Mouse (Mus musculus): ENCODE data around the gene Stx18.

Gene Stx18

DNA sequence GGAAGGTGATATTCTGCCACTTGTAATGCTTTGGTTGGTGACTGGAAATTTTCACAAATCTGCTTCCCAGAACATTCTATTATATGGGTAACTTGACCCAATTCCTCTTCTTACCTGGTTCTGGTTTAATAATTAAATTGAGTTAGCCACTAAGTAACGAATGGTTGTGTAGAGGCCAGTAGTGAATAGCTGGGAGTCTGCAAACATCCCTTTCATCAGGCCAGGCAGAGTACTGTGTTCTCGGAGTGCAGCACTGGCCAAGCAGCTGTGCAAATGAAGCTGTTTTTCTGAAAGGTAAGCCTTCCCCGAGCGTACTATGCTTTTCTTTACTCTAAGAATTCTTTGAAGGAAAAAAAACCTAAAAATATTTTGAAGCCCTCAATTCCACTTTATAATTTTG lies 37.8 kb downstream of the Stx18 start:
- in situ Hi-C loops (cut with MboI; ENCODE audit: unreplicated experiment in 2 of 2) = loop anchor here (25.0 kb wide), 3 partner anchors 314 to 1139 kb away; no protein-coding TSS in a partner anchor

DNA sequence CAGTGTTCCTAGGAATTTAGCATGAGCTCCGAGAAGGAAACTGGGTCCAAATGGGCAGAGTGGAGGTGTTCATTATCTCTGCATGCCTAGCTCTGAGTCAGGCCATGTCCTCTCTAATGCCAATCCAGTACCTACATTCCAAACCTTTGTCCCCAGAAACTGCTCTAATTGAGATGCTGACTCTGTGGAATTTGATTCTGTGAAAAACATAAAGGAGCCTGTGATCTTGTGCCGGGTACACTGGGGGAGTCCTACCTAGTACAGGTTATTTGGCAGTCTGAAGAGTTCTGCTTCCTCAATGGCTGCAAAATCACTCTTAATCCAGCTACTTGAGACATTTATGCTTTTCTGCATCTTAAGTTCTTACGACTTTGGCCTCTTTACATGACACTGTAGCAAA lies 40.0 kb downstream of the Stx18 start:
- in situ Hi-C loops (cut with MboI; ENCODE audit: unreplicated experiment in 2 of 2) = loop anchor here (25.0 kb wide), 3 partner anchors 316 to 1141 kb away; no protein-coding TSS in a partner anchor

DNA sequence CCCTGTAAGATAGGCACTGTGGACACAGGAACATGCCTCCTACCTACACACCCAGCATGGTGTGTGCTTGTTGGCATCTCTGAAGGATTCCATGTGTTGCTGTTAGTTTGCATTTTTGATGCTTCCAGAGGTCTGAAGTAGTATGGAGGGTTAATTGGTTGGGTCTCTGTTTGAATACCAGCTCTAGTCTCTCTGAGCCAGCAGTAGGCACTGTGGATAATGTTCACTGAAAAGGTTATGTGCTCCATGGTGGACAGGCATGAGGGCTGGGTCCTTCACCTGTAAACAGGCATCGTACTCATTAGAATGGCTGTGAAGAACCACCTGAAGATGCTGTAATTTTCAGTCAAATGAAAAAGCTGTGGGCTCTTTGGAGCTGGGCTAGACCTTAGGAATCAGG lies 41.9 kb downstream of the Stx18 start:
- in situ Hi-C loops (cut with MboI; ENCODE audit: unreplicated experiment in 2 of 2) = loop anchor here (25.0 kb wide), 3 partner anchors 318 to 1143 kb away; no protein-coding TSS in a partner anchor

DNA sequence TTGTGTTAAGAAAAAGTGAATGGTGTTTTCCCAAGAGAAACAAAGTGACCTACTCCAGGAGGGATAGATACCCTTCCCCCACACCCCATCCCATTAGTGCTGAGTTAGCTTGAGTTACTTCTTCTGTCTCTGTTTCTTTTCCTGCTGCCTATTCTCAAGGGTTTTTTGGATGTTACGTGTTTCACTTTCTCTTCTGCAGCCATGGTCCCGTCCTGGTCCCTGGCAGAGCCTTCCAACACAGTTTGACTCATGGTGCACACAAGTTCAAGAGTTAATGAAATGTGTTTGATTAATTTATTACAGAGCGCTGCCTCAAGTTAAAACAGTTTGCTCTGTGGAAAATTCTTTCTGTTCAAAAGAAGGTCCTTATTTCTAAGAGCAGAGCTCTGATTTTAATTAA lies 44.0 kb downstream of the Stx18 start:
- in situ Hi-C loops (cut with MboI; ENCODE audit: unreplicated experiment in 2 of 2) = loop anchor here (25.0 kb wide), 3 partner anchors 320 to 1145 kb away; no protein-coding TSS in a partner anchor

DNA sequence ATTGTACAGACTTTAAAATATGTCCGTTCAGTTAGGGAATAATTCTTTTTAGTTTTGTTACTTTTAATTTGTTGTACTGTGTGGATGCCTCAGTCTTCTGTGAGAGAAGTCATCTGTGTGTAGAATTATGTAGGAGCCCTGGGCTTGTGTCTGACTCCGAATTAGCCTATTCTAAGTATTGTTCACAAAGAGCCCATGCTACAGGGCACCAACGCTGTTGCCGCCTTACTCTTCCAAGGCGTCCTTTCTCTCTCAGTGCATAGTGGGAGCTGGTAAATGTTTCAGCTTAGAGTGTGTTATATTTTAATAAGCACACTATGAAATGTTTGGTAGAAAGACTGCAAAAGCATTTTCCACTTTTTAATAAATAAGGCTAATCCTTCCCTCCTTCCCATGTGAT lies 44.8 kb downstream of the Stx18 start:
- in situ Hi-C loops (cut with MboI; ENCODE audit: unreplicated experiment in 2 of 2) = loop anchor here (25.0 kb wide), 3 partner anchors 321 to 1146 kb away; no protein-coding TSS in a partner anchor

DNA sequence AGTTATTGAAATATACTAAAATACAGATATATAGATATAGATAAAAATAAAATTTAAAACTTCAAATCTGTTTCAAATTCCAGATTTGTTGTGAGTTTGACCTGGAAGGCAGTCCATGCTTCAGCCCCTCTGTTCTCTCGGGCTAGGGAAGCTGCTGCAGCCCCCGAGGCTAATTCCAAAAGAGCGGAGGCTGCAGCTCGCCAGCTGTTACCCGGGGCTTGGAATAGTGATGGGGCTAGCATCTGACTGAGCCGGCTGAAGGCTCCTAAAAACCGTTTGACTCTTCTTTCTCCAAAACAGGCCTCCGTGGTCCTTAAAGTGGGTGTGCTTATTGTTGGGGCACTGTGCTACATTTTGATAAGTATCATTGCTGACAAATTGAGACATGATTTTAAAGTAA lies 46.1 kb downstream of the Stx18 start:
- in situ Hi-C loops (cut with MboI; ENCODE audit: unreplicated experiment in 2 of 2) = loop anchor here (5.0 to 25.0 kb wide), 4 partner anchors 322 to 1147 kb away; no protein-coding TSS in a partner anchor

DNA sequence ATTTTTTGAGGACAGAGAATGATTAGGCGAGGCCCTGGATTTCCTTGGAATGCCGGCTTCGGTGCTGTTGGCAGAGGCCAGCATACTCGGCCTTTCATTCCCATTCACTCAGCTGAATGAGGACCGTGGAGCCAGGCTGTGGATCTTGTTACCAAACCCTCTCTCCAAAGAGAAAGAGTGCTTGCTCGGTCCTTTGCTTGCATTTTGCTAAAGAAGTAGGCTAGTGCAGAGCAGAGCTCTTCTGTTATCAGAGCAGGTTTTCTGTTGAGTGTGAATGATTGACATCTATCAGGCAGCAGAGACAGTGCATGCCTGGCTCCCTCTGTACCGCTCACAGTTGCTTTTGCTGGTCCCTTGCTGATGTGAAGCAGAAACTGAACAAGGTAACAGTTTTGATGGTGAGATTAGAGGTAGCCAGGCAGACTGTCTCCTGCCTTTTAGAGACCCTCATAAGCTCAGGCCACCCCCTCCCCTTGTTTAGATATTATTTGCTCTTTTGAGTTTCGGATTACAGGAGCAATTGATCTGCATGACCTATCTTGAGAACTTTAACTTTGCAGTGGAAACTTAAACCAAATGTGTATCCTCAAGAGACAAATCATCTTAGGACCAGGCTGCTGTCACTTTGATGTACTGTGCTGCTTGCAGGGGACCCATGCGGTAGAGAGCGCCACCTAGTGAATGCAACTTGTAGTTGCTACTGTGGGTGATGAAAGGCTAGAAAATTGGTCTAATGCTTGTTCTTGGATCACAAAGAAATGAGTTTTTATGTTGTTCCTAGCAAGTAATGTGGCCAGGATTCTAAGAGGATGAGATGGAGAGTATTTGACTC lies 47.2 kb downstream of the Stx18 start:
- in situ Hi-C loops (cut with MboI; ENCODE audit: unreplicated experiment in 2 of 2) = loop anchor here (5.0 to 25.0 kb wide), 4 partner anchors 323 to 1148 kb away; no protein-coding TSS in a partner anchor

DNA sequence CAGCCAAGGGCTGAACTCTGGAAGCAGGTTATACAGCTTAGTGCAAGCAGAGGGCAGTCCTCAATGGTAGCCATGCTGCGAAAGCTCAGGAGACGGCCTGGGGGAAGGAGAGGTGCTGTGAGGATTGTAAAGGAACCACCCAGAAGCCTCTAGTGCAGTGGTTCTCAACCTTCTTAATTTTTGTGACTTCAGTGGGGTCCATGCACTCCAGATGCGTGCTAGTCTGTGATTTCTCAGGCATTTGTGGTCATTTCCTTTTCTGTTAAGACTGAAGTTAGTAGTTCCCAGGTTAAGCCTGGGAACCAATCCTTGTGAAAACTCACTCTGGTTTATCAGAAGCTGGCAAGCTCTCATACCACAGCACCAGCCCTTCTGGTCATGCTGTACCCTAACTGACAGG lies 51.6 kb downstream of the Stx18 start:
- in situ Hi-C loops (cut with MboI; ENCODE audit: unreplicated experiment in 2 of 2) = loop anchor here (5.0 to 25.0 kb wide), 5 partner anchors 328 to 1153 kb away; no protein-coding TSS in a partner anchor

DNA sequence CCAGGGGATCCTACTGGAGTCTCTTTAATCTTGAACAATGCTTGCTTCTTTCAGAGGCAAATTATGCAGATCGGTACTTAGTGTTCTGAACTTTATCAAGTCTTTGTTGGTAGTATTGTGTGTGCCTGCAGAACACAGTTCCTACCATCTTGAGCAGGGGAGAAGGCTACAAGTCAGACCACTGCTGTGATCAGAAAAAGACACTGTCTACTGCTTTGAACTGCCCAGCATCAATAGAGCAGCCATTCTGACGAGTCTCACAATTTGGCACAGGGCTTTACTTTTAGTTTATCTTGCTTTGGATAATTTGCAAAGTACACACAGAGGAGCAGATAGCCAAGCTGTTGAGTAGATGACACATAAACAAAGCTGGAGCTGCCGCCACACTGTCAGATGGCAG lies 52.0 kb downstream of the Stx18 start:
- in situ Hi-C loops (cut with MboI; ENCODE audit: unreplicated experiment in 2 of 2) = loop anchor here (5.0 to 25.0 kb wide), 5 partner anchors 328 to 1153 kb away; no protein-coding TSS in a partner anchor

DNA sequence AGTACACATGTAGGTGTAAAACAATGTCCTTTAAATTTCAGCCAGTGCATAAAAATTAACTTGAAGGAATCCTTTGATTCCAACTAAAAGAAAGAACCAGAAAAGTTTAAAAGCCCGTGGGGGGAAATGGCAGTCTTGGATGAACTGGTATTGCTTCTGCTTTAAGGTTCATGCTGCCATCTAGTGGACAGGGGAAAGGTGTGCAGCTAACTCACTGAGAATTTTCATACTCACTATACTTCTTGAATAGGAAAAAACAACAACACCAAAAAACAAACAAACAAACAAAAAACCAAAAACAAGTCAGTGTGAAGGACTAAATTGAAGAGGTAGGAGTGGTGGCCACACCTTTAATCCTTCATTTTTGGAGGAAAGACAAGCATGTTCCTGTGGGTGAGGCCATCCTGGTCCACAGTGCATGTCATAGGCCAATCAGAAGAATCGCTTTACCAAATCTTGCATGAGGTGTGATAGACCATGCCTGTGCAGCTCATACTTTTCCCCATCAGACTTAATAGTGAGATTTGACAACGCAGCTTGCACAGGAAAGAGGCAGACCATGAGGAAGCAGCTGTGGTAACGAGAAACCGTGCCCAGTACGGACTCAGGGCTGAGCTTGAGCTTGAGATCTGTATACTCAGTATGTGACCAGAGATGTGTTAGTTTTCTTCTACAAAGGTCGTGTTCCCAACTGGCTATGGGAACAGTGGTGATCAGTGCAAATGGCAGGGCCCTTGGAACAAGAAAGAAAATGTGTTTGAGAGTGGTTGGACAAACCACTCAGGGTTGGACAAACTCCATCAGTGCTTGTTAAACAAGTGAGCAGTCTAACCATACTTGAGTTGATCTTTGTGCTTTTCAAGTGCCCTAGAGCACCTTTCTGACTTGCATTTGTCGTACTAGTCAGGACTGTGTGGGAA lies 52.8 kb downstream of the Stx18 start:
- in situ Hi-C loops (cut with MboI; ENCODE audit: unreplicated experiment in 2 of 2) = loop anchor here (5.0 to 25.0 kb wide), 5 partner anchors 329 to 1154 kb away; no protein-coding TSS in a partner anchor

DNA sequence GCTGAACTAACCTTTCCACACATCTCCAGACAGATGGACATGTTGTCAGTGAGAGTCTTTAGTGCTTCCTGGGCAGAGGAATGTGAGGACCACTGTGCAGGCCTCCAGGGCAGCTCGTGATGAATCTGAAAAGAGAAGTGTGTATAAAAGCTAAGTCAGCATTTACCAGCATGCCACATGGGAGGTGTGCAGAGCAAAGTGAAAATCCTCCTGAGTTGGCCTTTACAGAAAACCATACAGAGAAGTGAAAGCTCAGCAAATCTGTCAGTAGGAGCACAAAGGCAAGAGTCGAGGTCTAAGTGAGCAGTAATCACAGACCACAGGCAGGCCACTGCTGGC lies 53.4 kb downstream of the Stx18 start:
- in situ Hi-C loops (cut with MboI; ENCODE audit: unreplicated experiment in 2 of 2) = loop anchor here (5.0 to 25.0 kb wide), 5 partner anchors 330 to 1155 kb away; no protein-coding TSS in a partner anchor

DNA sequence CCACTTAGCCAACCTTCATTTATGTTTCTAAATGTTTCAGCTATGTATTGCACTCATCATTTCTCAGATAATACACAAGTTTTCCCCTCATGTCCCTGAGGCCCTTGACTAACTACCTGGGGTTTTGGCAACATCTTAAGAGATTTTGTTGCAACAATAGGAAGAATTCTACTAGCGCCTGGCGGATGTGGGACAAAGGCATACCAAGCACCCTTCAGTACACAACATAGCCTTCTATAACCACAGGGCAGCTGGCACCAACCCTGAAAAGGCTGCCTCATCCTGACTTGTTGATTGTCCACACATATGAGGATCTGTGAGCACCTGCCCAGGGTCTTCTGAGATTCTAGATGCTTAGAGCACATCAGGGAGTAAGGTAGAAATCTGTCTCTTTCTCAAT lies 55.8 kb downstream of the Stx18 start:
- in situ Hi-C loops (cut with MboI; ENCODE audit: unreplicated experiment in 2 of 2) = loop anchor here (5.0 to 25.0 kb wide), 5 partner anchors 332 to 1157 kb away; no protein-coding TSS in a partner anchor

DNA sequence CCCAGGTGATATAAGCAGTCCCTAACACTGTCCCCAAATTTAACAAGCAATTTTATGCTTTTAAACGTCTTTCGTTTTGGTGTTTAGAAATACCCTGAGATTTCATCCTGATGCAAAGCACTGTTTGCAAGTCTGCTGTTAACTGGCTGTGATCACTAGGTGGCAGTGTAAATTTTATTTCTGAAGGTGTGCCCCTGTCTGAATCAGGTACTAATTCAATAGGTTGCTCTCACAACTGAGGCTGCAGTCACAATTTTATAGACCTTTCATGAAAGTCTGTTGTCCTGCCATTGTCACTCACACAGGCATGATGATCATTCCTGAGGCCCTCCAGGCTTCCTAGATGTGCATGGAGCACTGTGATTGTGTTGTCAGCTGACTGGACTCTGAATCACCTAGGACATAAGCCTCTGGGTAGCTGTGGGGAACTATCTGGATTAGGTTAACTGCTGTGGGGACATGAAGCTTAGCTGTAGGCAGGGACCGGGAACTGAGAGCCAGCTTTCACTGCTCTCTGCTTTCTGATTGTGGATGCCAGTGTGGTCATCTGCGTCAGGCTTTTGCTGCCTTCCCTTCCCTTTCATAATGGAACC lies 59.1 kb downstream of the Stx18 start:
- in situ Hi-C loops (cut with MboI; ENCODE audit: unreplicated experiment in 2 of 2) = loop anchor here (10.0 to 25.0 kb wide), 4 partner anchors 335 to 1160 kb away; no protein-coding TSS in a partner anchor

DNA sequence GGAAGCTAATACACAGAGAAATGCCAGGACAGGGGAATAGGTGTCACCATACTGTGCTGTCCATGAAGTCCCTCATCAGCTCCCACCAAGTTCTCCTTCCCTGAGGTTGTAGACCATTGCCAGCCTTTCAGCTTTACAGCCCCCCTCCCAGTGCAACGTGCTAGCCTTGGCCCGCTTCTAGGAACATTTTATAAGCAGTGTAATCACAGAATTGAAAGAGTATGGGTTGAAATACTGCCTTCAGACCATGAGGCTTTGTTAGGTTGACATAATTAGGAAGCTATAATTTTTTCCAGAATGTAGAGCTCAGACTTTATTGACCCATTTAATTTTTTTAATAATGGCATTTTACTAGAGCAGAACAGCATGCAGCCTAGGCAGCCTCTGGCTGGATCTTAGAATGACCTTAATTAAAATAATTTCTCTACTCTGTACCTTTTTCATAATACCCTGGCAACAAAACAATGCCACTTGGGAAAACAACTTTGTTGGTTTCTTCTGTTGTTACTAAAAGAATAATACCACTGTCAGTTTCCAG lies 60.7 kb downstream of the Stx18 start:
- in situ Hi-C loops (cut with MboI; ENCODE audit: unreplicated experiment in 2 of 2) = loop anchor here (10.0 to 25.0 kb wide), 4 partner anchors 337 to 1162 kb away; no protein-coding TSS in a partner anchor

DNA sequence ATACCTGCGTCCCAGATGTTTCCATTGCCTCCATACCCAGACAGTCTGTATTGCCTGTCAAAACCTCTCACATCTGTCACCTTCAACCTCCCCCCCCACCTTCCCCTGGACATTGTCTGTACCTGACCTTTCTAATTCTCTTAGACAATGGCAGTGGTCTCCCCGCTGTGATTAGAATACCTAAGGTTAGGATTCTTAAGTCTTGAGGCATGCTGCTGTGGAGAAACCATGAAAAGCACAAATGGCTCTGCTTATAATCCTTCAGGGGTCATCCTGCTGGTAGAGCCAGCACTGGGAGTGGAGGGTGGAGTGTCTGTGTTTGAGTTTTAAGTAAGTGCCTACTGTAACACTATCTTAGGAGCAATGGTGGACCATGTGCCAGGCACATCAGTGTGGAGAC lies 64.4 kb downstream of the Stx18 start:
- in situ Hi-C loops (cut with MboI; ENCODE audit: unreplicated experiment in 2 of 2) = no loop called here

DNA sequence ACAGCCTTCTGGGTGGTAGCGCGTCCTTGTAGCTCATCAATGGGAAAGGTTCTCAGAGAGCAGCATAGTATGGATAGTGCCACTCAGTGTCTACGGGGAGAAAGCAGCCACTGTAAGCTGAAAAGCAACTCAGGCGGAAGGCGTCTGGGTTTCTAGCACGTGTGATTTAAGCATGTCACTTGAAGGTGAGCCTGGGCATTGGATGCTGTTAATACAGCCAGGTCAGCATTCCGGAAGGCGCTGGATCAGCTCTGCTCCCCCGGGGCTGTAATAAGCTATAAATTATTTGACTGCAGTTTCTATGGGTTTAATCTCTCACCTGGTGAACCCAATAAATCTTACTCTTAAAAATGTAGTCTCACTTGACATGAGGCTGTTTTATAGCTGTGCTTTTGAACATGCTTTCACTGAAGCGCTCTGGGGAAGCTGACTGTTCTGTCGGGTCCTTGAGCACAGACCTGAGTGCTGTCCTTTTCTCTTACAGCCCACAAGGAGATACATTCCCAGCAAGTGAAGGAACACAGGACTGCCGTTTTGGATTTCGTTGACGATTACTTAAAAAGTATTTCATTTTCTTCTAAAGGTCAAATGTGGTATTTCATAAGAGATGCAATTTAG lies 67.6 kb downstream of the Stx18 start:
- in situ Hi-C loops (cut with MboI; ENCODE audit: unreplicated experiment in 2 of 2) = no loop called here

DNA sequence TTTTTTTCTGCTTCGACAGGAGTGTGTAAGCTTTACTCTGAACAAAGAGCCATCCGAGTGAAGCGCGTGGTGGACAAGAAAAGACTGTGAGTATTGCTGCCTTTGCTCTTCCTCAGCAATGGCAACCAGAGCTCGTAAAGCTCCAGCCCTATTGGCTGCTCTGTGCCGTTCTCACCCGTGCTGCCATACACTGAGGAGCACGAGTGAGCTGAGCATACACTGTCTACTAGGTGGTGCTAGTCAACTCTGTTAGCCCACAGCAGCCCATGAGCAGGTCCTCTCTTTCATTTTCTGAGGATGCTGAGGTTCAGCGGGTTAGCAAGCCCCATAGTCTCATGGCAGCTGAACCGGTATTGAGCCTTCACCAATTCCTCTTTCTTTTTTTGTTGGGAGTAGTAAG lies 68.3 kb downstream of the Stx18 start:
- in situ Hi-C loops (cut with MboI; ENCODE audit: unreplicated experiment in 2 of 2) = no loop called here

DNA sequence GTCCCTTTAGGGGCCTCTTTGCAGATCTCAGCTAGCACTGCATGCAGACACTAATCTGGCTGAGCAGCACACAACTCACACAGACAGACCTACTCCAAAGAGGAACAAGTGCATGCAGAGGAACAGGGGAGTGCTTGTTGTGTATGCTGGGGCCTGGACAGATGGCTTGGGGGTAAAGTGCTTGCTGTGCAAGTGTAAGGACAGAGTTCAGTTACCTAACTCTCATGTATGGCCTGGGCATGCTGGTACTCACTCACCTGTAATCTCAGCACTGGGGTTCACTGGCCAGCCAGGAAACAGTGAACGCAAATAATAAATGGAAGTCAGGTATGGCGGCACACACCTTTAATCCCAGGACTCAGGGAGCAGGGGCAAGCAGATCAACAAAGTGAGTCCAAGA lies 76.0 kb downstream of the Stx18 start:
- in situ Hi-C loops (cut with MboI; ENCODE audit: unreplicated experiment in 2 of 2) = no loop called here

DNA sequence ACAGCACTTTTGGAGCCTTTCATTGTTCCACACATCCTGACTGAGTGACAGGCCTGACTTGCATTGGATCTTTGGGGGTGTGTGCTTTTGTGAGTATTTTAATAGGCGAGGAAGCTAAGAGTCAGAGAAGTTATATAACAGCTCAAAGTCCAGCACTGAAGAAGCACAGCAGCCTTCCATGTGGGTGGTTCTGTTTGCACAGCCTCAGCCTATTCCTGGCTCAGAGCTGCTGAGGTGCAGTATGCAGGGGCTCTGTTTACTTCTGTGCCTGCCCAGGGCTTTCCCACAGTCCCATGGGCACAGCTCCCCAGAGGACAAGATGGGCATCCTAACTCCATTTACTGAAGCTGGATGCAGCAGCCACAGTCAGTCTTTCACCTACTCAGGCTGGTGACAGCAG lies 78.5 kb downstream of the Stx18 start:
- in situ Hi-C loops (cut with MboI; ENCODE audit: unreplicated experiment in 2 of 2) = no loop called here
